Mouse (Mus musculus) T-cell, adult 2 months (primary cell): ENCODE data around the gene Nck2.
A peak's percentile ranks its signal among the peaks of the same experiment; 100 is the strongest.

Experiments used
- DNase-seq: peaks from one replicate; pipeline ENCODE4 v3.0.0; 2022; ENCODE audit warnings: low spot score

Nck2 gene

DNA sequence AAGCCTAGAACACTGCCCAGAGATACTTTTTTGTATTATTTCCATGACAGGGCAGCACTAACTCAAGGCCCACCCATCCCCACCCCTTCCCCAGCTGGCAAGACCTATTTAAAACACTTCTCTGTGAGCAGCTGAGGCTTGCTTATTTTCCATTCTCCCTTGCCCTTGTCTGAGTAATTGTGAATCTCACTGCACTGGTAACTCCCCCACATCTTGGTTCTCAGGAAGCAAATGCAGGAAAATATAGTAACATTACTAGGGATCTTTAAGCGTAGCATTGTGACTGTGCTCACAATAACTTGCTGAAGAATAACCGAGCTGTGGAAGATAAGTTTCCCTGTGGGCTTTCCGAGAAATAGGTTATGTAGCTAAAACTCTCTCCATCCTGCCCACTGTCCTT, 24.6 kb downstream of the Nck2 start:
- no peak for DNase-seq

DNA sequence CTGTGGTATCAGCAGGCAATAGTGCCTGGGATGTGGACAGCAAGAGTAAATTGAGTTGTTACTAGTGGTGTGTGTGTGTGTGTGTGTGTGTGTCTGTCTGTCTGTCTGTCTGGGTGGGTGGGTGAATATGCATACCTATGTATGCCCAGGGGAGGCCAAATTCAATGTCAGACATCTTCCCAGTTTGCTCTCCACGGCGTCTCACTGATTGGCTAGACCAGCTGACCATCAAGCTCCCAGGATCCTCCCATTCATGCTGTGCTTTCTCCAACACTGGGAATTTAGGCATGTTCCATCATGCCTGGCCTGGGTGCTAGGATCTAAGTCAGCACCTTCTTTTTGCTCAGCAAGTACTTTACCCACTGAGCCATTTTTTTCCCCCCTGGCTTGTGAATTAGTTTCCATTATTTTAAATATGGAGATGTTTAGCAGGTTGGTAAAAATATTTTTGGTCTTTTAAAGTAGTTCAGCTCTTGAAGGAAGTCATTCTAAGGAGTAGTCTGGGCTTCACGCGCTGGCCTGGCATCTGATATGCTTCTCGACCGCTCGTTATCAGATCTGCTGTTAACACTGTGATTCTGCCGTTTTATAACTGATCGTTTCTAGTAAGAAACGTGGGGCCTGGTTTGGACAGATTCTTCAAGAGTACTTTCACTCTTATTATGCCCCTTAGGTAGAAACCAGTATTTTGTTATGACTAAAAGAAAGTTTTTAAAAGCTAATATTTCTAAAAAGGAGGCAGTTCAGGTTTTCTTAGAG, 26.2 kb downstream of the Nck2 start:
- DNase-seq: no peak

DNA sequence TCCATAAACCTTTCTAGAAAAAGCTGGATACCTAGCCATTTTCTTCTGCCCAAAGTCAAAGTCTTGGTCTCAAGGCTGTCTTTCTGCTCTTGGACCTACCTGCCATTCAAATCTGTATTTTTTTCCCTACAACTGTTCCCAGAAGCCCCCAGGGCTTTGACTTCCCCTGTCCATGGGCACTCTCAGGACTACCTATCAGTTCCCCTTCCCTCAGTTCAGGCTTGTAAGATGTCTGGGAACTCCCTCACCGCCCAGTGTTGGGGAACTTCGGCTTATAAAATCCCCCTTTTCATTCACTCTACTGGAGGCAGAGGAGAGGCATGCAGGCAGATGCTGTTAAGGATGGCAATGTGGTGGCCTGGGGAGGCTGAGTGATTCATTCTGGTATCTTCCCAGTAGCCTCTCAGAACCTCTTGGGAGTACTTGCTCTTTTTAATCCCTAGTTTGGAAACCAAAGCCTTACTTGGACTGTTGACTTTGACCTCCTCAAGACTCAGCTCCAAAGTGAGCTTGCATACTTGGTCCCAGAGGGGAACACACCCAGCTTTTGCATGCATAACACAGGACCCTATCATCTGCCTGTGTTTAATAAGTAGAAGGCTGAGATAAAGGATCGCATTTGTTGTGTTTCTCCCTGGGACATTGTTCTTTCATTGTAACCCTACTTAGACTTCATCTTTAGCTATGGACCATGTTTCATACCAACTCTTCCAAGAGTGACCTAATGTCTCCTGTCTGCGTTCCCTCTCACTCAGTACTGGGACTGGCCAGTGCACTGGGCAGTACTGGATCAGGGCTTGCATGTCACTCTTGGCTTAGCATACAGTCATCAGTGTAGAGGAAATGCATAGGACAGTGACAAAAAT, 27.0 kb downstream of the Nck2 start:
- DNase-seq: no peak

DNA sequence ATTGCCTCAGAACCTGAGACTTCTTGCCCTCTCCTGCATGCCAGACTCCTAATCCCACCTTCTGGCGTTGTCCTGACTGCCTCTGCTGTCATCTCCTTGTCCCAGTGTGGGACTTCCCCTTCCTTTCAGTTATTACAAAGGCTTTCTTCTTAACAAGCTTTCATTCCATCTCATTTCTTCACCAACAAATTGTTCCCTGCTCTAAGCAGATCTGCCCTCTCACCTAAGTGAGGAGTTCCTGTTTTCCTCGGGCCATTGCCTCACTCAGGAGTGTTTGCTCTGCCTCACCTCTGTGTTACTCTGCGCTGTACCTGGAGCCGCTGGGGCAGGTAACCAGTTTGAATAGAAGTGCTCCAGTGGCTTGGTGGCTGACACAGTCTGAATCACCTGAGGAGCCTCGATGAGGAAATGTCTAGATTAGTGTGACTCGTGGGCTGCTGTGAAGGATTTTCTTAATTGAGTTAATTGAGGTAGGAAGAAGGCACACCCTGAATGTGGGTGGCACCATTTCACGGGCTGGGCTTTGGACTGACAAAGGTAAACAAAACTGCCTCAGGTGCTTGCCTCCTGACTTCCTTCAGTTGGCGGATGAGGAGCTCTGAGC, 27.8 kb downstream of the Nck2 start:
- DNase-seq: no peak

DNA sequence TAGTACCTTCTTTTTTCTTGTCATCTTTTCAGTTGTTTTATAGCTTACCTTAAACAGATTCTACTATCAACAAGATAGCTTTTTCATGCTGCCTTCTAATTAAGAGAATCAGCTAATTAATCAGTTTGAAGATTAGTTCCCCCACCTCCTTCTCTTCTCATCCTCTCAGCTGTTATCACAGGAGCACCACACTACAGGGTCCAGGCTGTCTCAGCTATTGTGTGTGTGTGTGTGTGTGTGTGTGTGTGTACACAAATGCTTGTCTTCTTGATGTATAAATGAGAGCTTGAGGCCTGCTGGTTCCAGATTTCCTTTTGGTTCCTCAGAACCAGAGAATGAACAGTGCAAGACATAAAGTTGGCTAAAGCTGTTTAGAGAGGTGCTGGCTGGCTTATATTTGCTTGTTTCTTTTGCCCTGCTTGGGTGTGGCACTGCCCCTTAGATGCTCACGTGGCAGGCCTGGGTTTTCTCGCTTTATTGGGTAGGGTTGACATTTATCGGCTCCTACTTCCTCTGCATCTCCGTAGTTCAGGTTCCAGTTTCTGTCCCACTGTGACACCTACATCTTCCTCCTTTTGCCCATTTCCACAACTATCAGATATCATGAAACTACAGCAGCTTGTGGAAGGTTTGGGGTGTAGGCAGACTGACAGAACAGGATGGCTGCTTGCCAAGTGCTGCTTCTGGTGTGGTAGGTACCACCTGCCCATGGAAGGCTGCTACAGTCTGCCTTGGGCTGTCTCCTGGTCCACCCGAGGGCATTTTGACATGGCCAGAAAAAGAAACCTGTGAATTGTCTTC, 29.6 kb downstream of the Nck2 start:
- DNase-seq: no peak

DNA sequence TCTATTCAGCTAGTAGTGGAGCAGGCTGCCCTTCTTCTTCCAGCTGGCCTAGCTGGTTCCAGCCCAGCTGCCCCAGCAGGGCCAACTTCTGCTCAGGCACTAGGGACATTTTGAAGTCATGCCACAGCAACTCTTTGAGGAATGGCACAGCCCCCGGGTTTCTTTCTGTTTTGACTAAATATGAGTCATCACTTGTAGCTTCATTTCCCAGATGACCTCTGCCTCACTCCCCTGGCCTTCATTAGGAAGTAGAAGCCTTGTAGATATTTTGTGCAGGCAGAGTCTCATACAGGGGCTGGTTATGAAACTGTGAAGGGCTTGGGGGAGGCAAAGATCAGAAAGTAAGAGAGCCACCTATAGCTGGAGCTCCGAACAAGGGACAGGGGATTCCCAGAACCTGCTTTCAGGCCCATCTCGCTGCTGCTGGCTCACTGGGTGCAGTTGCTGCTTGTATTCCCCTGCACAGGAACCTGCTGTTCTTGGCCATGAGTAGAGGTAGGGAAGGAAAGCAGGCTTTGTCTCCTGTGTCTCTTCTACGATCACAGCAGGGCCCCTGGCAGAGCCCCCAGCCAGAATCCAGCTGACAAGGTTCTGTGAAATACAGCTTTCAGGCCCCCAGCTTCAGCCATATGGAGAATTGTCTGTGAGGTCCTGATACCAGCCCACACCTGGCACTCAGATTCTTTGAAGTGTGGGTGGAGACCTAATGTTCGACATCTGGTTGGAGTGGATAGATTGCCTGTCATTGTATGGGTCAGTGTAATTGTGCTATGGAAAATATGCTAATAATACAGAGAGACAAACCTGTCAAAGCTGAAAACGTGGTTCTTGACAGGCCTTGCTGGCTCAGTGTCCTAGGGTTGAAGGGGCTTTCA, 30.4 kb downstream of the Nck2 start:
- DNase-seq: peak; percentile 28

DNA sequence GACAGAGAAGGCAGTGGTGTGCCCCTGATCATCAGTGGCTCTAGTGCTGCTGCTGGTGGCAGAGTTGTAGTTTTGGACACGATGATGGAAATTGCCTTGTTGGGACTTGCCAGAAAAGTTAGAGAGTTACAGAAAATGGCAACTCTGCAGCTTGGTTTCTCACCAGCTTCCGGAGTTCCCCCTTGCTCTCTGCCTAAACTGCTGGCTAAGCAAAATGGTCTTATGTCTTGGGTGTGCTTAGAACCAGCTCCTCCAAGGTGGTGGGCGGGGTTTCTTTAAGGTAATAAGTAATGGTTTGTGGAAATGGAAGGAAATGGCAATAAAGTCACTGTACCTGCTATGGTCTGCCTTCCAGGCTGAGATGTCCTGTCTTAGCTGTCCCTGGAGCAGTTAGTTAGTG, 33.6 kb downstream of the Nck2 start:
- DNase-seq: no peak

DNA sequence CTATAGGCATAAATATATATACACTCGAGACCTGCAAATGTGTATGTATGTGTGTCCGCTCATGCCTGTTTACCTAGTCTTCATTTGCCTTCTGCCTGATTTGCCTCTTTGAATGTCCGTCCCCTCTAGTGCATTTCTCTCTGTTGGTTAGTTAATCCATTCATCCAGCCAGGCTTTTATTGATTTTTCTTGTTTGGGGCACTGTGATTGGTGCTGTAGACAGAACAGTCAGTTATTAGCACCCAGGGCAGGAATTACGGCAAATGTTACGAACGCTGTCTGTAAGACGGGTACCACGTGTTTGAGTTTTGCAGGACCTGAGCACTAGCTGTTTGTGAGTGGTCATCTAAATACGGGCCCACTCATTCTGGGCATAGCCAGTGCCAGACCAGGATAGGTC, 40.8 kb downstream of the Nck2 start:
- no peak for DNase-seq

DNA sequence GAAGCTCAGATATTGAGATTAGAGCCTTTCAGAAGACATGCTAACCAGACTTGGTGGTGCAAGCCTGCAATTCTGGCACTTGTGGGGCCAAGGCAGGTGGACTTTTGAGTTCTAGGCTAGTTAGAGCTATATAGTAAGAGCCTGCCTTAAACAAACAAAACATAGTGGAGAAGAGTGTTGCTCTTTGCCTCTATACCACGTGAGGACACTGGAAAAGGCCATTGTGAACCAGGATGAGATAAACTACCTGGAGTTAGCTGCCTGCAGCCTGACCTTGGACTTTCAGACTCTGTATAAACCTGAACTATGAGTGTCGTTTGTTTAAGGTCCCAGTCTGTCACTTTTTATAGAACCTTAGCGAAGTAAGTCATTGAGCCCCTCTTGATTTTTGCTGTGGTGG, 42.1 kb downstream of the Nck2 start:
- DNase-seq: no peak

DNA sequence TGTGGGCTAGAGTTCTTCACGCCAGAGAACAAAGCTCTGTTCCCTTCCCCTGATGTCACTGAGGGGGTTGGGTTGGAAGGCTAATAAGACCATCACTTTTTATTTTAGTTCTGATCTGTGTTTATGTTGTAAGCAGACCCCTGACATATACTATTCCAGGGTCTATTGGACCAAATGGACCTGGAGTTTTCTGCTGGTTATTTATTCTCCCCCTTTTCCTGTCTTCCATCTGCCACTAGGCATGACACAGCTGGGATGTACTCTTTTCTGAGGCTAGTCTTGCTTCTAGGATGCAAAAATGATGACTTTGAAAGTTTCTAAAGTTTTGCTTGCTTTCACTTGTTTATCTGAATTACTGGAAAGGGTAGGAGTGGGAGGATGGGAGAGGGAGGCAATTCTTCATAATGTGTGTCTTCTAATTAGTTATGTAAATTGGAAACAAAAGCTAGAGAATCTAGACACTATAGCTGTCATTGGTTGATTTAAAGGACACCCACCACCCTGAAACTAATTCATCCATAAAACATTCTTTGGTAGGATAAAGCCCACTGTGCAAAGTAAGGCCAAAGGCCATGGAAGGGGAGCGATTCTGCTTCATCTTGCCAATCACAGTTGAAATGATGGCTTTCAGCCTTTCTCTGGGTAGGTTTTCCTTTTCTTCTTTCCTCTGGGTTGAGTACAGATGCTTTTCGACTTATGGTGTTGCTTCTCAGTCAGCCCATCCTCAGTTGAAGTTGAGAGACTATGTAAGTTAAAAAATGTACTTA, 42.8 kb downstream of the Nck2 start:
- no peak for DNase-seq

DNA sequence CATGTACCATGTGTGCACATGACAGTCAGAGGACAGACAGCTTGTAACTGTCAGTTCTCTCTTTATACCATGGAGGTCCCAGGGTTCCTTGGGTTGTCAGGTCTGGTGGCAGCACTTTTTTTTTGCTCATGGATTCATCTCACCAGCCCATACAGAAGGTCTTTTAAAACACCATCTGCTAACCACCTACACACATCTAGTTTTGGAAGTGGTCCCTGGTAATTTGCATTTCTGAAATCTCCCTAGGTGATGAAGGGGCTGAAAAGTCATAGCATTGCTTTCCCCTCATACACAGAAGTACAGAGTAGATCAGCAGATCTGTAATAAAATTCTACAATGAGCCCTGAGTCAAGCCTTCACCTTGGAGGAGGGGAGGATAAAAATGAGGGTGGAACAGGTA, 44.9 kb downstream of the Nck2 start:
- DNase-seq: no peak

DNA sequence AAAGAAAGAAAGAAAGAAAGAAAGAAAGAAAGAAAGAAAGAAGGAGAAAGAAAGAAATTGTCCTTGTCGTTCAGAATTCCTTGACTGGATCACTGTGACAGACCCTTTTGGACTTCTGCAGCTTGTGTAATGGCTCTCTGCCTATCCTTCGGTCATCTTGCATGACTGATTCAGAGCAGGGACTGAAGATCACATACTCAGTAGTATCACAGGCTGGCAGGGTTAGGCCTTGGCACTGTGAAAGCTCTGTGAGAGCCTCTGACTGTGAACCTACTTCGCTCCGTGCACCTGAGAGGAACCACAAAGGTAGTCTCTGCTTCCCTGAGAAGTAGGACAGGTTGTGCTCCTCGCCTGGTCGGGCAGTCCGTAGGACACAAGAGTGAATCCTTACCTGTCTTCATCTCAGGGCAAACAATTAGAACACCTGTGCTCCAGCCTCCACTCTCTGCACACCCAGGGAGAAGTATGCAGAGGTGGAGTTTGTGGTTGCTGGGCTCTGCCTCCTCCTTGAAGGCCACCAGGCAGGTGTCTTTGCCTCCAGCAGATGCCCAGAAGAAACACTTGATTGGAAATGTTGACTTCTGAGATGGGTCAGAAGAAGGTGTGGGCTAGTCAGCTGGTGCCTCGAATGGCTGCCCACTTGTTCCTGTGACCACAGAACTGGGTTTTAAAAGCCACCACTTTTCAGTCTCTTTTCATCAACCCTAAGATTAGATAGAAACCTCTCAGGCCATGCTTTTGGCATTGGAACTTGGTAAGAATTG, 47.3 kb downstream of the Nck2 start:
- DNase-seq: no peak

DNA sequence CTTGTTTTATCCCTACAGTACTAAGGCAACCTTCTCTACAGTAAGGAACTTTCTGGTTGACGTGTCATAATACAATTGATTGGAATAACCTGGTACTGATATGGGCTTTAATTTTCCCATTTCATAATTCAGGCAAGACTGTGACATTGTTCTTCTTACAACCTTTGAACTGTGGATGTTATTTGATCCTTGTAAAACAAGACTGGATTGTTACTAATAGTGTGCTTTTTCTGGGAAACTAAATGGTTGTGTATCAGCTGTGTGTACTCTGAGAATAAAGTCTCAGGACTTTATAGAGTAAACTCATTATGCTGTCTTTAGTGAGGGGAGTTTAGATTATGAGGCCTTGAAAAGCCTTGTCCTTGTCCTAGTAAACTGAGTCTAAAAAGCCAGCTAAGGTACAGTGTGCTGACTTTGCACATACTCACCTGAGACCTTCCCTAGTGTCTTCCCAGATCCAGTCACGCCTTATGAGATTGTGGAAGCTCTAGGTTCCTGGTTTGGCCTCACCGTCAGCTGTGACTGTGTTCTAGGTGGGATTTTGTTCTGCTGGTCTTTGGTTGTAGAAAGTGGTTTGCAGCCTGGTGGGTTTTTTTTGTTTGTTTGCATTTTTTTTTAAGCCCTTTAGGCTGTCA, 48.5 kb downstream of the Nck2 start:
- no peak for DNase-seq

DNA sequence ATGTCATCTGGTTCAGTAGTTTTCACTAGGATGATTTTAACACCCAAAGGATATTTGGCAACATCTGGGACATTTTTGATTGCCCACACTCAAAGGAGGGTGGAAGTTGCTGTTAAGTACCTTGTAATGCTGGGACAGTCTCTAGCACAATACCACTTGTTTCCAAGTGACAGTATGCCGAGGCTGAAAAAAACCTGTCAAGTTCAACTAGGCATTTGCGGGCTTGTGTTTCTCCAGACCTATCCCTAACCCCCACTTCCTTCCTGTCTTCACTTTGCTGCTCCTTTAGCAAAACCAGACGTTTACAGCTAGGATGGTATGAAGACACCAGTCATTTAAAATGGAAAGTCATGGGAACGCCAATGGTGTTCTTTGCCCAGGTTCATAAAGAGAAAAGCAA, 51.7 kb downstream of the Nck2 start:
- no peak for DNase-seq

DNA sequence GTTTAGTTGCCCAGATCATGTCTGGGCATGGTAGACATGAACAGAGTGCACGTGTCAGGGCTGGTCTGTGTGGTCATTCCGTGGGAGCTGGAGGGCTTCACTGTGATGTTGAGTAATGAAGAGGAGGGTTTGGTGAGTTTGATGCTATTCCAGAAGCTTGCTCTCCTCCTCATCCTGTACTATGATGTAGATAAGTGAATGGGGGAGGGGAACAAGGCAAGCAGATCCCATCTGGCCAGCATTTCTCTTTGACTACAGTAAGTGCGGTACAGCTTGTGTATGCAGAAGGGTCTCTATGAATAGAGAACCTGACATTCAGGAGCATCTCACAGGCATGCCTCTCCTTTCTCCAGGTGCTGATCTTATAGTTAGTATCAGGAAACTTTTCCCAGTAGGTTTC, 52.6 kb downstream of the Nck2 start:
- no peak for DNase-seq

DNA sequence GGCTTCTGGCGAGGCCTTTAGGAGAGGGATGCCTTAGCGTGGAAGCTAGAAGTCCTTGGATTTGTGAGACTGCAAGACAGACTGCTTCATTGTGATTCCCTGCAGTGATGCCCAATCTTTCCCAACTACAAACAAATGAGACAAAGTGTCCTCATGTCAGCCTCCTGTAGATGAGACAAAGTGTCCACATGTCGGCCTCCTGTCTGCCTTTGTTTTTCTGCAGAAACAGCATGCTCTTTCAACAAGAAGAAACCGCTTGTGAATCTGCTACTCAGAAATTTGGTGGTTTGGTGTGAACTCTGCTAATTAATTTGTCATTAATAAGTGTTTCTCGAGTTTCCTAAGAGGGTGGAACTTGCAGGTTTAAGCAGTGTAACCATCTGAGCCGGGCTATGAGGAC, 53.6 kb downstream of the Nck2 start:
- no peak for DNase-seq

DNA sequence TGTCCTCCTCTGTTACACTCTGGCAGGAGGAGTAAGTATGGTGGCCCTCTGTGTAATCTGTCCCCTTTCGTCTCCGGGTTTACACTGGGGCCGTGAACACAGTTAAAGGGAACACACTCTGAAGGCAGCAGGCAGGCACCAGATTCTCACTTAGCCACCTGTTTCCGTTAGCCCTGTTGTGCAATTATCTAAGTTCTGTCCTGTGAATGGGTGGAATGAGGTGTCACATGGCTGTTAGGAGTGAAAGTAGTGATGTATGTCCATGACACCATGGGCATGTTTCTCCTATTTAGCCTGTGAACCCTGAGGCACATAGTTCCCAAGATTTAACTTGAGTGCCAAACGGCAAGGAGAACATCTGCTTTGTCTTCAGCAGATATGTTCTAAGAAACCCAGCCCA, 55.7 kb downstream of the Nck2 start:
- peak; percentile 40 for DNase-seq

DNA sequence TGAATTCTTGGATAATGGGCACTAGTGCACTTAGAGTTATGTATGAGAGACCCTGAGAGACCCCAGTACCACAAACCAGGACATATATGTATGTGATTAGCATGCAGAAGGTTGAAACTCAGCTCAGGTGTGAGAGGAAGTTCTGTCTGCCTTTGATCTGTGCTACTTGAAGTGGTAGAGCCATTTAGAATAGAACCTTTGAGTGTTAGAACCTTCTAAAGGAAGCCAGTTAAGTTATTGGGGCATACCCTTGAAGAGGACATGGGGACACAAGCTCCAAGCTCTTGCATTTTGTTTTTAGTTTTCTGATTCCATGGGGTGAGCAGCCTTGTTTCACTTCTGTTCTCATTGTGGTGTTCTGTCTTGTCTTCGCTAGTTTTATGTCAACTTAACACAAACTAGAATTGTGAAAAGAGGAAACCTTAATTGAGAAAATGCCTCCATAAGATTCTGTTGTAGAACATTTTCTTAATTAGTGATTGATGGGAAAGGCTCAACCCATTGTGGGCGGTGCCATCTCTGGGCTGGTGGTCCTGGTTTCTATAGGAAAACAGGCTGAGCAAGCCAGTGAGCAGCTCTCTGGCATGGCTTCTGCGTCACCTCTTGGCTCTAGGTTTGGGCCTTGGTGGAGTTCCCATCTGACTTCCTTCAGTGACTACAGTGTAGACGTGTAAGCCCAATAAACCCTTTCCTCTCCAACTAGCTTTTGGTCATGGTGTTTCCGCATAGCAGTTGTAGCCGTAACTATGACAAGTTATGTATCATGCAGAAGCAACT, 57.0 kb downstream of the Nck2 start:
- peak; percentile 47 for DNase-seq
